Mouse (Mus musculus) spleen, adult 2 months (tissue): Measurements from ENCODE around the gene Cc2d1b. TPM values are rescaled to one million over a fixed set of nuclear protein-coding genes. Genes with fewer than 3 reads are reported as not detected.

Source experiments
- DNase-seq, 2 experiments: peaks; one replicate each; pipeline versions ENCODE4 v3.0.0 to v3.0.0-alpha.2; 2012 to 2021; ENCODE audit warnings: low spot score in 2 of 2, low read depth in 1 of 2
- H3K27ac ChIP-seq: fragments of 200-500 bp; 2 replicates; pipeline ENCODE4 v1.5.1; 2012; ENCODE audit warnings: low read length, inconsistent platforms; ENCODE audit not compliant: insufficient read depth
- H3K27me3 ChIP-seq: fragments of 200-500 bp; 2 replicates; pipeline ENCODE4 v1.6.1; 2012; ENCODE audit warnings: mild to moderate bottlenecking, moderate library complexity, low read length, inconsistent platforms; ENCODE audit not compliant: control insufficient read depth, insufficient read depth
- H3K36me3 ChIP-seq: fragments of 200-500 bp; 2 replicates; pipeline ENCODE4 v1.6.1; 2012; ENCODE audit warnings: mild to moderate bottlenecking, low read length, inconsistent platforms; ENCODE audit not compliant: control insufficient read depth, insufficient read depth
- H3K4me1 ChIP-seq: fragments of 200-500 bp; 2 replicates; pipeline ENCODE4 v1.6.1; 2011; ENCODE audit warnings: inconsistent platforms; ENCODE audit not compliant: control insufficient read depth, insufficient read depth, insufficient read length
- H3K4me3 ChIP-seq: fragments of 200-500 bp; 2 replicates; pipeline ENCODE4 v1.5.1; 2011; ENCODE audit warnings: mild to moderate bottlenecking, inconsistent platforms; ENCODE audit not compliant: insufficient read depth, insufficient read length; ENCODE audit errors: extremely low read depth
- CTCF ChIP-seq: fragments of 200-500 bp; IDR thresholded peaks from 2 replicates; pipeline ENCODE4 v1.5.1; 2011; ENCODE audit warnings: mild to moderate bottlenecking, inconsistent platforms; ENCODE audit not compliant: insufficient read depth, insufficient read length, insufficient replicate concordance; ENCODE audit errors: extremely low read depth
- POLR2A ChIP-seq: fragments of 200-500 bp; IDR thresholded peaks from 2 replicates; pipeline ENCODE4 v1.6.1; 2011; ENCODE audit warnings: low read depth, low read length, inconsistent platforms
- WGBS: fragments of 180-500 bp; shearing (Covaris S2); methylation state at CpG from one replicate; pipeline ENCODE4 v1.1.7; 2018; 5-methylcytosine and 5-hydroxymethylcytosine counted together
- polyA plus RNA-seq: library from polyadenylated mRNA; depleted of rRNA; stranded (reverse); fragments of >200 nt; gene quantifications from 2 replicates; pipeline ENCODE4 v1.2.3, GENCODE M21; 2012

The Cc2d1b gene
- polyA plus RNA-seq, 1 experiment, result 33.1 TPM

DNA sequence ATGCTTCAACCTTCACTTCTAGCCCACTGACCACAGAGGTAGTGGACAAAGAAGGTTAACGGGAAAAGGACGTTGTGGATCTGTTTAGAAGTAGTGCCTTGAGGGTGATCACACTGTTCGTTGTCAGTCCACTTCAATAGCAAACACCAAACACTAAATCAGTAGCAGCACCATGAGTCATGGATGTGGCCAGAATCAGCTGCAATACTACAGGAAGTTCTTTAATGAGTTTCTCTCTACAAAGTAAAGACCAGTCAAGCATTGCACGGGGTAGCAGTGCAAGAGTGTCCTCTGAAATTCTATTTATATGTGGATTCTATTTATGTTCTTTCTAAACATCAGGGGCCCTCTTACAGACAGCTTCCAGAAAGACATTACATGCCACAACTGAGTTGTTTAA is 21.4 kb upstream of the Cc2d1b start:
- Histone ChIP-seq H3K27ac (no peak overlapping the region), H3K4me3 (no peak overlapping the region), H3K27me3 (no peaks in the 10 kb centered on the region), H3K36me3 (no peaks in the 10 kb centered on the region), H3K4me1 (no peaks in the 10 kb centered on the region)
- WGBS, result 76% methylated on average over 4 of the region's 4 CpGs
- no peak for DNase-seq
- TF ChIP-seq CTCF, result no peak
- no peak for TF ChIP-seq POLR2A

DNA sequence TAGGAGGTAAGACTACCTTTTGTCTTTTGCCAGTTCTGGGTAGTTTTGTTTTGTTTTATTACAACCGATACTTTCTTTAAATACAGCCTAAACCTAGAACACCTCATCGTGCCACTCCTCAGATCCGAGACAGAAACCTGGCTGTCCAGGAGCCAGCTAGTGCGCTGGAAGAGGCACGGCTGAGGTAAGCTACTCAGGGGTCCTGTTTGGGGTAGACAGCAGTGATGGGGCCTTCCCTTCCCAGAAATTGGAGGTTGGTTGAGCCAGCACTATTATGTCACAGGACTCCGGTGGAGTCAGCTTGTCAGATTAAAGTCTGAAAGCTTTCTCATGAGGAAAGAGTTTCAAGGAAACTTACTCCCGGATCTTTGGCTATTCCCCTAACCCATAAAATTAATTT is 17.9 kb upstream of the Cc2d1b start:
- TF ChIP-seq CTCF, result no peak
- no peak for TF ChIP-seq POLR2A
- 94% methylated on average over 7 of the region's 7 CpGs for WGBS
- no peaks in the 10 kb centered on the region for H3K4me1 ChIP-seq
- DNase-seq, result no peak
- no peaks in the 10 kb centered on the region for H3K27me3 ChIP-seq
- H3K27ac ChIP-seq, result no peak overlapping the region
- no peak overlapping the region for H3K4me3 ChIP-seq
- peaks cover 3% of the 10 kb centered on the region; the same call in 1 of the 2 replicates for H3K36me3 ChIP-seq

DNA sequence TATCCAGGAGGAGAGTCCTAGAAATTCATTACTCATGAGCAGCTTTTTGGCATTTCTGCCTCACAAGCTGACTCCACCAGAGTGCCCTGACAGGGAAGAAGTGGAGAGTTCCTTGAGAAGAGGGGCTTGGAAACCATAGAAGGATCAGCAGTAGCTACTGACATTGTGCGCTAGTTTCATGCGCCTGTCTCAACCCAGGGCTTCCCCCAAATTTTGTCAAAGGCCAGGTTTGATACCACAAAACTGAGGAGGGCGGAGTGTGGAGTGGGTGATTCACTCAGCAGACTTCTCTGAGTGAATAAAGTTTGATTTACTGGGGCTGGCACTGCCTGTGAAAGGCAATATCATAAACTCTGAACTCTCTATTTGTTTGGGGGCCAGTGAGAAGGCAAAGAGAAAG is 11.1 kb upstream of the Cc2d1b start:
- Histone ChIP-seq H3K4me1 (no peaks in the 10 kb centered on the region), H3K27ac (no peak overlapping the region), H3K27me3 (no peaks in the 10 kb centered on the region), H3K4me3 (no peak overlapping the region), H3K36me3 (peaks cover 3% of the 10 kb centered on the region; the same call in 1 of the 2 replicates)
- TF ChIP-seq CTCF (no peak), POLR2A (no peak)
- WGBS, result 94% methylated on average over 3 of the region's 3 CpGs
- DNase-seq, result no peak

DNA sequence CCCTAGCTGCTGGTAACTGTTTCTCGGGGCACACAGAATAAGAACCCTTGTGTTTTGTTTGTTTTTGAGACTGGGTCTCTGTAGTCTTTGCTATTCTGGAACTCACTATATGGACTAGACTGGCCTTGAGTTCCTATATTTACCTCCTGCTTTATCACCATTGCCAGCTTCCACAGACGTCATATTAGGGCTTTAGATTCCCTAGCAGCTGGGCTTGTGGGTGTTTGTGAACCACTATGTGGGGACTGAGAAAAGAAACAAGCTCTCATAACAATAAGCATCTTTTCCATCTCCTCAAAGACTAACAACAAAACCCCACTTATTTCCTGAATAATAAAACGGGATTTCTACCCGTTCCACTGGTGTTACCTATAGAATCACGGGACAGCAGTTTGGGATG is 8.8 kb upstream of the Cc2d1b start:
- no peak overlapping the region for H3K27ac ChIP-seq
- no peak for TF ChIP-seq CTCF
- TF ChIP-seq POLR2A, result no peak
- 97% methylated on average over 5 of the region's 5 CpGs for WGBS
- H3K27me3 ChIP-seq, result no peaks in the 10 kb centered on the region
- DNase-seq, result no peak
- no peak overlapping the region for H3K4me3 ChIP-seq
- no peaks in the 10 kb centered on the region for H3K36me3 ChIP-seq
- no peaks in the 10 kb centered on the region for H3K4me1 ChIP-seq

DNA sequence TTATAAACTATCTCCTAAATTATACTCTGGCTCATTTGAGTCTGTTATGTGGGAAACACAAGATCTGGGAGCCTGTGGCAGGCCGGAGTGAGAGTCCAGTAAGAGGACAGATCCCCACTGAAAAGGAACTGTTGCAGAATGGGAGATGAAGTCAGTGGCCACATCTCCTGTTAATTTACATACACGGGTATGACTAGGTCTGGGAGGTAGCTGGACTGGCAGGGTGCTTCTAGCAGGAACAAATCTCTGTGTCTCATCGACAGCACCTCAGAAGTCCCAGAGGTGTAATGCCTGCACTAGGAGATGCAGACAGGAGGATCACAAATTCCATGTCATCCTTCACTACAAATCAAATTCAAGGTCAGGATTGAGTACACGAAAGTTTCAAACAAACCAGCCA is 1.2 kb upstream of the Cc2d1b start:
- no peaks in the 10 kb centered on the region for H3K27me3 ChIP-seq
- H3K4me3 ChIP-seq, result no peak overlapping the region
- H3K4me1 ChIP-seq, result peaks cover 6% of the 10 kb centered on the region; the same call in 1 of the 2 replicates
- no peak overlapping the region for H3K27ac ChIP-seq
- 80% methylated on average over 4 of the region's 4 CpGs for WGBS
- no peaks in the 10 kb centered on the region for H3K36me3 ChIP-seq
- DNase-seq, result no peak
- TF ChIP-seq CTCF (no peak), POLR2A (no peak)

DNA sequence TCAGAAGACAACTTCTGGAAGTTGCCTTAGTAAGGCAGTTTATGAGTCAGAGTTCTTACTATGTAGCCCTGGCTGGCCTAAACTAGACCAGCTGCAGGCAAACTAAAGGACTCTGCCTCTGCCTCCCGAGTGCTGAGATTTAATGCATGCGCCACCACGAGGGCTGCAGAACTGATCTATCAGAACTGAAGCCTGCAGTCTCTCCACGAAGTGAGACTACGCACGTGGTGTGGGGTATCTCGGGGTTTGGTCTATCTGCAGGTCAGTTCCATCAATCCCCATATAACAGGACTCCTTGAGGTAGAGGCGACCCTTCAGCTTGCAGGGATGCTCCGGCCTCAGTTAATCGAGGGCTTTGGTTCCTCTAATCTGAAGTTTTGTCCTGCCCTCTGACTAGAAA is 575 bp upstream of the Cc2d1b start:
- TF ChIP-seq CTCF (no peak), POLR2A (no peak)
- DNase-seq, result peak in 1 of 2 experiments; percentile 17

DNA sequence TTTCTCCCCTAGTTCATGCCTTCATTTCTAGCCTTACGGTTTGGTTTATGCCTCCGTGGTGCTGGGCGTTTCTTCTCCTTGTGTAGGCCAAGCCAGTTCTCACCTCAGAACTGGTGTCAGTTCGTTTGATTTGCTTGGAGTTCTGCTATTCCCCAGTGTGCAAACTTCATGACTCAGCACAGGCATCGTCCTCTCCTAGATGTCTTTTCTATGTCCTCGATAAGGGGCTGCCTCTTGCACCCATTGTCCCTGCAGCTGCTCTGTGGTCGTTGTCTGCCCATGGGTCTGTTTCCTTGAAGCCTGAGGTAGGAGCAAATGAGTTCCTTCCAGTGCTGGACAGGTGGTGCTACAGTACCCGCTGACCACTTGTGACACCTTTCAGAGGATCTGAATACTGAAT is 796 bp downstream of the Cc2d1b start:
- Histone ChIP-seq H3K36me3 (peaks cover 8% of the 10 kb centered on the region), H3K4me3 (peak overlapping the region; percentile 95), H3K4me1 (peaks cover 6% of the 10 kb centered on the region; the same call in 1 of the 2 replicates), H3K27ac (no peak overlapping the region; the same call in 1 of the 2 replicates), H3K27me3 (no peaks in the 10 kb centered on the region)
- WGBS, result 10% methylated on average over 8 of the region's 8 CpGs
- TF ChIP-seq CTCF (no peak), POLR2A (no peak)
- DNase-seq, result no peak

More for the DNA sequence above, 575 bp upstream of the Cc2d1b start:
- Histone ChIP-seq H3K27ac (peak overlapping the region; percentile 73), H3K36me3 (no peaks in the 10 kb centered on the region), H3K27me3 (no peaks in the 10 kb centered on the region), H3K4me3 (peak overlapping the region; percentile 82), H3K4me1 (peaks cover 6% of the 10 kb centered on the region; the same call in 1 of the 2 replicates)
- WGBS, result 4% methylated on average over 10 of the region's 10 CpGs

DNA sequence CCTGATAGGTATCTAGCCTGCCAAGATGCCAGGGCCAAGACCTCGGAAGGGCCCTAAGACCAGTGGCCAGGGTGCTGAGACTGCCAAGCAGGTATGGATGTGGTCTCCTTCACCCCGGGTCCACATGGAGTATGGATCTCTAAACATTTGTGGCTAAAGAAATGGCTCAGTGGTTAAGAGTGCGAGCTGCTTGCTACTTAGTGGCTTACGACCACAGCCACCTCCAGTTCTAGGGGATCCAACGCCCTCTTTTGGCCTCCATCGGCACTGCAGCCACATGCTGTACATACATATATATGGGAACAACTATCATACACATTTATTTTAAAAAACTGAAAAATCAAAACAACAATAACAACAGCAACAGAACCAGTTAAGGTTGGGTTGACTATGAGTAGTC is 1.8 kb downstream of the Cc2d1b start:
- Histone ChIP-seq H3K4me3 (no peak overlapping the region), H3K36me3 (peaks cover 15% of the 10 kb centered on the region), H3K27me3 (no peaks in the 10 kb centered on the region), H3K27ac (no peak overlapping the region), H3K4me1 (peaks cover 6% of the 10 kb centered on the region; the same call in 1 of the 2 replicates)
- DNase-seq, result no peak
- TF ChIP-seq CTCF (no peak), POLR2A (no peak)
- WGBS, result 93% methylated on average over 6 of the region's 6 CpGs
